Mouse (Mus musculus): ENCODE data around the gene Gsap. TPM values are rescaled to one million over a fixed set of nuclear protein-coding genes. Genes with fewer than 3 reads are reported as not detected.

Gene Gsap
- polyA plus RNA-seq, 1 experiment from 2014 or later = 1.4 TPM

DNA sequence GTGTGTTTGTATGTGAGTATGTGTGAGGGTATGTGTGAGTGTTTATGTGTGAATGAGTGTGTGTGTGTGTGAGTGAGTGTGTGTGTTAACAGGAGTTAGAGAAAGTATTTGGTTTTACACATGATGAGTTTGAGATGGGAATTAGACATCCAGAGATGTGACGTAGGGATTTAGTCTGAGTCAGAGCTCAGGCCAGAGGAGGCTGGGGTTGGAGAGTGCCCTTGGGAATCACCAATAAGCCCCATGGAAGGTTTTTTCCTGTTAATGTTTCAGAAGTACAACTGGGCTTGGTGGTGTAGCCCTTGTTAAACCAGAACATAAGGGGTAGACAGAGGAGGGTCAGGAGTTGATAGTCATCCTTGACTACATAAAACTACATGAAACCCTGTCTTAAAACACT lies 25.4 kb downstream of the Gsap start:
- 87% methylated on average over 1 of the region's 1 CpGs for WGBS
- no peak for DNase-seq (ENCODE audit: low spot score)

DNA sequence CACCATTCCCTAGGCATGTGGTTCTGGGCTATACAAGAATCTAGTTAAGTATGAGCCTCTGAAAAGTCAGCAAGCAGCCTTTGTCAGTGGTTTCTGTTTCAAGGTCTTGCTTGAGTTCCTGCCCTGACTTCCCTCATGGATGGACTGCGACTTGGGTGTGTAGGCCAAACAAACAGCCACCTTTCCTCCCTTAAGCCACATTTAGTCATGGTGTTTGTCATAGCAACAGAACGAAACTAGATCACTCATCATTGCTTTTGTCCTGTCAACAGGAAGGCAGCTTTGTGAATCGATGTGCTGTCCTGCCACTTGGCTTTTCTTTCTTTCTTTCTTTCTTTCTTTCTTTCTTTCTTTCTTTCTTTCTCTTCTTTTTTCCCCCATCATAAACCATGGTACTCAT lies 26.9 kb downstream of the Gsap start:
- no peaks in the 10 kb centered on the region for H3K4me1 ChIP-seq (replicated peaks; ENCODE audit: control insufficient read depth, insufficient read depth)
- H3K36me3 ChIP-seq (ENCODE audit: control insufficient read depth, insufficient read depth, low read length) = no peaks in the 10 kb centered on the region
- H3K9me3 ChIP-seq (ENCODE audit: control insufficient read depth, low read length) = no peaks in the 10 kb centered on the region
- H3K27me3 ChIP-seq (ENCODE audit: control insufficient read depth, insufficient read depth, low read length) = no peaks in the 10 kb centered on the region
- H3K9ac ChIP-seq (ENCODE audit: low read length) = no peak overlapping the region
- WGBS = 75% methylated on average over 3 of the region's 3 CpGs
- no peak overlapping the region for H3K27ac ChIP-seq (replicated peaks)
- TF ChIP-seq CTCF (IDR thresholded peaks at IDR 0.05; ENCODE audit: low read depth) = no peak
- TF ChIP-seq EP300 (optimal IDR thresholded peaks at IDR 0.05) = no peak
- no peak overlapping the region for H3K4me3 ChIP-seq (ENCODE audit: low read depth, low read length)
- H3K4me2 ChIP-seq (replicated peaks; ENCODE audit: low read depth) = no peak overlapping the region
- ATAC-seq (ENCODE audit: low FRiP score, low TSS enrichment) = 0 out of 2 replicates have a peak, but pooled peaks have one; percentile 44
- no peak for DNase-seq (ENCODE audit: low spot score)

More for the DNA sequence above, 25.4 kb downstream of the Gsap start:
- no peaks in the 10 kb centered on the region for H3K27me3 ChIP-seq (ENCODE audit: control insufficient read depth, insufficient read depth, low read length)
- no peak overlapping the region for H3K4me2 ChIP-seq (replicated peaks; ENCODE audit: low read depth)
- H3K9ac ChIP-seq (ENCODE audit: low read length) = no peak overlapping the region
- no peak for TF ChIP-seq EP300 (optimal IDR thresholded peaks at IDR 0.05)
- no peak for TF ChIP-seq CTCF (IDR thresholded peaks at IDR 0.05; ENCODE audit: low read depth)
- no peaks in the 10 kb centered on the region for H3K9me3 ChIP-seq (ENCODE audit: control insufficient read depth, low read length)
- H3K4me1 ChIP-seq (replicated peaks; ENCODE audit: control insufficient read depth, insufficient read depth) = no peaks in the 10 kb centered on the region
- H3K36me3 ChIP-seq (ENCODE audit: control insufficient read depth, insufficient read depth, low read length) = no peaks in the 10 kb centered on the region
- no peak overlapping the region for H3K4me3 ChIP-seq (ENCODE audit: low read depth, low read length)
- no peak overlapping the region for H3K27ac ChIP-seq (replicated peaks)
- no peak for ATAC-seq (ENCODE audit: low FRiP score, low TSS enrichment)

DNA sequence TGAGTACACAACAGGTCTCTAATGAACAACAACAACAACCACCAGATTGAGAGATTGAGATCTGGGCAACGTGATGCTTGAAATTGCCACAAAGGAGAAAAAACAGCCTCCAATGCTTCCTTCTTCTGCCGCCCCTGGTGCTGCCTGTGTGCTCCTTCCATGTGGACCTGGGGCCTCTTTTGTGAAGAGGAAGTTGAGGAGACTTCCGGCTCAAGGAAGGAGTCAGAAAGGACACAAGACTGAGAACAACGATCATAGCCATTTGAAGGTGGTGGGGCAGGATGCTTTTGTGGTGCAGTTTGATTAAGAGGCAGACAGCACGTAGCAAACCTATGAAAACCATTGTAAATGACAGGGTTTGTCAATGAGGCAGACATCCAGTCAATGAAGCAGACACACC lies 27.7 kb downstream of the Gsap start:
- Histone ChIP-seq H3K36me3 (ENCODE audit: control insufficient read depth, insufficient read depth, low read length) (no peaks in the 10 kb centered on the region), H3K9ac (ENCODE audit: low read length) (no peak overlapping the region), H3K4me2 (replicated peaks; ENCODE audit: low read depth) (no peak overlapping the region), H3K9me3 (ENCODE audit: control insufficient read depth, low read length) (no peaks in the 10 kb centered on the region), H3K27me3 (ENCODE audit: control insufficient read depth, insufficient read depth, low read length) (no peaks in the 10 kb centered on the region), H3K4me1 (replicated peaks; ENCODE audit: control insufficient read depth, insufficient read depth) (no peaks in the 10 kb centered on the region), H3K27ac (replicated peaks) (no peak overlapping the region), H3K4me3 (ENCODE audit: low read depth, low read length) (no peak overlapping the region)
- 76% methylated on average over 5 of the region's 5 CpGs for WGBS
- DNase-seq (ENCODE audit: low spot score) (no peak), ATAC-seq (ENCODE audit: low FRiP score, low TSS enrichment) (no peak)
- TF ChIP-seq CTCF (IDR thresholded peaks at IDR 0.05; ENCODE audit: low read depth) (no peak), EP300 (optimal IDR thresholded peaks at IDR 0.05) (no peak)

DNA sequence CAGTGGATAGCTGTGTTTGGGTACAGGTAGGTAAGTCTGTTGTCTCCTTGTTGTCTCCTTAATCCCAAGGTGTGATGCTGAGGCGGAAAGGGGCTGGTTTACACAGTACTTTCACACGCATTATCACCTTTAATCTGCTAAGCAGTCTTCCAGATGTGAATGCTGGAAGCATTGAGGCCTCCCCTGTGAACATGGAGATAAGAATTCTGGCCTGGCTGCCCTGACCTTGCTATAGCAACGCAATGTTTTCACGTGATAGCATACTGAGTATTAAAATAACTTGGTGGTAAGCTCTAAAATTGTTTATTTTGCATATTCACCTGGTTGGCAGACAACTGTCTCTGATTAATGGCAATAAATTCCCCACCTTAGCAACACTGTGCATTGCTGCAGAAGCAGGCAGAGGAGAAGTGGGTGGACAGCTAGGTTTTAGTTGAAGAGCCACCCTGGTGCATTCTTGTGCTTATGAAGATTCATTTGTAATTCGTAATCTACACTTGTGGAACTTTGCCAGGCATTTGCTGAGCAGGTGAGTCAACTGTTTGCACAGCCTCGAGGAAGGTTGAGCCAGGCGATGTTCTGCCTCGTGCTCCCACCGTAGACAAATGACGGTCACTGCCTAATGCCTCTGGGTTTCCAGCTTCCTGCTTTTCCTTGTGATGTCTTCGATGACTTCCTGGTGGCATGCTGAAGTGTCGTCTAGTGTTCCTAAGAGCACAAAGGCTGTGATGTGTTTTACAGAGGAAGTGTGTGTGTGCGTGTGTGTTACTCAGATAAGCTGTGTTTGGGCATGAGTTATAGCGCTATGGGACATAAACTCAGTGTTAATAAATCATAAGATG lies 31.6 kb downstream of the Gsap start:
- H3K9ac ChIP-seq (ENCODE audit: low read length) = no peak overlapping the region
- no peak overlapping the region for H3K4me2 ChIP-seq (replicated peaks; ENCODE audit: low read depth)
- H3K9me3 ChIP-seq (ENCODE audit: control insufficient read depth, low read length) = no peaks in the 10 kb centered on the region
- H3K36me3 ChIP-seq (ENCODE audit: control insufficient read depth, insufficient read depth, low read length) = no peaks in the 10 kb centered on the region
- H3K4me3 ChIP-seq (ENCODE audit: low read depth, low read length) = no peak overlapping the region
- TF ChIP-seq CTCF (IDR thresholded peaks at IDR 0.05; ENCODE audit: low read depth) (no peak), EP300 (optimal IDR thresholded peaks at IDR 0.05) (no peak)
- ATAC-seq (ENCODE audit: low FRiP score, low TSS enrichment) (peak; percentile 91), DNase-seq (ENCODE audit: low spot score) (peak; percentile 59)
- 42% methylated on average over 14 of the region's 14 CpGs for WGBS
- H3K27ac ChIP-seq (replicated peaks) = no peak overlapping the region
- H3K27me3 ChIP-seq (ENCODE audit: control insufficient read depth, insufficient read depth, low read length) = no peaks in the 10 kb centered on the region
- H3K4me1 ChIP-seq (replicated peaks; ENCODE audit: control insufficient read depth, insufficient read depth) = no peaks in the 10 kb centered on the region

DNA sequence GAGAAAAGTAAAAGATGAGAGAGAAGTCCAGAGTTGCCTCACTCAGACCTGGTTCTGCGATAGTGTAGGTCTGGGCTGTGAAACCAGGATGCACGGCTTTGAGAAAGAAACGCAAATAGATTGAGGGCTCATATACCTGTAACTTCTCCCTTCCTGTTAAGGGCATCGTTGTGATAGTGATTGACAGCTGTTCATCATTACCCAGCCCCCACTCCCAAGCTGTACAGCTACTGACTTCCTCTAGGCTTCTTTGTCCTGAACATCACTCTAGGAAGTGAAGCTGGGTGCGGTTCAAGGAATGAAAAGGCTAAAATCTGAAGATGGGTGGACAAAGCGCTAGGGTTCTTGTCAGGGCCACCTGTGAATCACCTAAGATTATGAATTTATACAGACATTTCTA lies 46.8 kb downstream of the Gsap start:
- WGBS = 86% methylated on average over 6 of the region's 6 CpGs
- ATAC-seq (ENCODE audit: low FRiP score, low TSS enrichment) (no peak), DNase-seq (ENCODE audit: low spot score) (no peak)
- Histone ChIP-seq H3K4me1 (replicated peaks; ENCODE audit: control insufficient read depth, insufficient read depth) (no peaks in the 10 kb centered on the region), H3K4me3 (ENCODE audit: low read depth, low read length) (no peak overlapping the region), H3K36me3 (ENCODE audit: control insufficient read depth, insufficient read depth, low read length) (no peaks in the 10 kb centered on the region), H3K27ac (replicated peaks) (no peak overlapping the region), H3K9me3 (ENCODE audit: control insufficient read depth, low read length) (no peaks in the 10 kb centered on the region), H3K4me2 (replicated peaks; ENCODE audit: low read depth) (no peak overlapping the region), H3K9ac (ENCODE audit: low read length) (no peak overlapping the region), H3K27me3 (ENCODE audit: control insufficient read depth, insufficient read depth, low read length) (no peaks in the 10 kb centered on the region)
- TF ChIP-seq CTCF (IDR thresholded peaks at IDR 0.05; ENCODE audit: low read depth) (no peak), EP300 (optimal IDR thresholded peaks at IDR 0.05) (no peak)

DNA sequence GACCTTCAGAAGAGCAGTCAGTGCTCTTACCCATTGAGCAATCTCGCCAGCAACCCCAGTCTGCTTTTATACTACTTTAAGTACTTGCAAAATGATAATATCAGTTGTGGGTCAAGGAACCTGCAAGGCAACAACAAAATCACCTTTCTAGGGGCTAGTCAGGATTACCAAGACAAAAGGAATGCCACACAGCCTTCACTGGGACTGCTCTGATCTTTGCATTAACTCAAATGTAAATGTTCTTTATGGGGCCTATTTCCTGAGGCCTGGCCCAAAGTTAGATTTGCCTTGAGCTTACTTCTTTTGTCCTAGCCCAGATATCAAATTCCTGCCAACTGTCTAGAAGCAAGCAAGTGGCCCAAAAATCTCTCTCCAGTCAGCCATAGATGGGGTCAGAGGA lies 58.5 kb downstream of the Gsap start:
- Histone ChIP-seq H3K4me2 (replicated peaks; ENCODE audit: low read depth) (no peak overlapping the region), H3K27ac (replicated peaks) (no peak overlapping the region), H3K27me3 (ENCODE audit: control insufficient read depth, insufficient read depth, low read length) (no peaks in the 10 kb centered on the region), H3K4me3 (ENCODE audit: low read depth, low read length) (no peak overlapping the region), H3K9me3 (ENCODE audit: control insufficient read depth, low read length) (no peaks in the 10 kb centered on the region), H3K4me1 (replicated peaks; ENCODE audit: control insufficient read depth, insufficient read depth) (no peaks in the 10 kb centered on the region), H3K36me3 (ENCODE audit: control insufficient read depth, insufficient read depth, low read length) (no peaks in the 10 kb centered on the region), H3K9ac (ENCODE audit: low read length) (no peak overlapping the region)
- DNase-seq (ENCODE audit: low spot score) (no peak), ATAC-seq (ENCODE audit: low FRiP score, low TSS enrichment) (no peak)
- no peak for TF ChIP-seq CTCF (IDR thresholded peaks at IDR 0.05; ENCODE audit: low read depth)
- 97% methylated on average over 1 of the region's 1 CpGs for whole genome bisulfite sequencing
